Mouse (Mus musculus) neural tube, embryonic 11.5 days (tissue): ENCODE measurements around the gene Spo11. TPM values are rescaled to one million over a fixed set of nuclear protein-coding genes. Genes with fewer than 3 reads are reported as not detected.

Experiments used
- ATAC-seq: fragments of 200-750 bp; cut with Nextera tagmentation; 2 replicates; pipeline ENCODE4 v1.8.0; 2017; ENCODE audit warnings: moderate number of reproducible peaks, mild to moderate bottlenecking, moderate TSS enrichment, moderate library complexity; ENCODE audit not compliant: insufficient read depth, low FRiP score, low TSS enrichment
- DNase-seq: peaks from one replicate; pipeline ENCODE4 v3.0.0-alpha.2; 2015; ENCODE audit warnings: low spot score
- H3K27ac ChIP-seq: fragments of 300-500 bp; sonication (generic); 2 replicates; pipeline ENCODE4 v1.5.1; 2014; ENCODE audit warnings: low read depth, mild to moderate bottlenecking, low read length
- H3K27me3 ChIP-seq: fragments of 300-500 bp; sonication (generic); 2 replicates; pipeline ENCODE4 v1.6.1; 2014; ENCODE audit warnings: mild to moderate bottlenecking, low read length, mixed read lengths; ENCODE audit not compliant: control insufficient read depth, insufficient read depth
- H3K36me3 ChIP-seq: fragments of 300-500 bp; sonication (generic); 2 replicates; pipeline ENCODE4 v1.6.1; 2014; ENCODE audit warnings: mild to moderate bottlenecking, low read length, moderate library complexity, mixed read lengths; ENCODE audit not compliant: control insufficient read depth, insufficient read depth
- H3K4me1 ChIP-seq: fragments of 300-500 bp; sonication (generic); 2 replicates; pipeline ENCODE4 v1.6.1; 2014; ENCODE audit warnings: low read length, mixed read lengths; ENCODE audit not compliant: control insufficient read depth, insufficient read depth
- H3K4me2 ChIP-seq: fragments of 300-500 bp; sonication (generic); 2 replicates; pipeline ENCODE4 v1.6.1; 2014; ENCODE audit warnings: low read depth, mild to moderate bottlenecking, moderate library complexity
- H3K4me3 ChIP-seq: fragments of 300-500 bp; sonication (generic); 2 replicates; pipeline ENCODE4 v1.5.1; 2014; ENCODE audit warnings: low read depth, low read length
- H3K9ac ChIP-seq: fragments of 300-500 bp; sonication (generic); 2 replicates; pipeline ENCODE4 v1.6.1; 2014; ENCODE audit warnings: mild to moderate bottlenecking, low read length
- H3K9me3 ChIP-seq: fragments of 300-500 bp; sonication (generic); 2 replicates; pipeline ENCODE4 v1.6.1; 2016; ENCODE audit warnings: low read length; ENCODE audit not compliant: control insufficient read depth
- WGBS: fragments of 180-500 bp; shearing (Covaris S2); extraction: QIAGEN DNeasy Blood & Tissue Kit; methylation state at CpG from one replicate; pipeline ENCODE4 v1.1.7; 2014; 5-methylcytosine and 5-hydroxymethylcytosine counted together
- polyA plus RNA-seq: library from polyadenylated mRNA; unstranded; fragments of >200 nt; fragmentation: Nextera tagmentation; extraction: Ambion mirVana; gene quantifications from 2 replicates; pipeline ENCODE4 v1.2.1, GENCODE M21; 2014

Spo11 gene
- polyA plus RNA-seq, 1 experiment from 2014 or later: 0.42 TPM

DNA sequence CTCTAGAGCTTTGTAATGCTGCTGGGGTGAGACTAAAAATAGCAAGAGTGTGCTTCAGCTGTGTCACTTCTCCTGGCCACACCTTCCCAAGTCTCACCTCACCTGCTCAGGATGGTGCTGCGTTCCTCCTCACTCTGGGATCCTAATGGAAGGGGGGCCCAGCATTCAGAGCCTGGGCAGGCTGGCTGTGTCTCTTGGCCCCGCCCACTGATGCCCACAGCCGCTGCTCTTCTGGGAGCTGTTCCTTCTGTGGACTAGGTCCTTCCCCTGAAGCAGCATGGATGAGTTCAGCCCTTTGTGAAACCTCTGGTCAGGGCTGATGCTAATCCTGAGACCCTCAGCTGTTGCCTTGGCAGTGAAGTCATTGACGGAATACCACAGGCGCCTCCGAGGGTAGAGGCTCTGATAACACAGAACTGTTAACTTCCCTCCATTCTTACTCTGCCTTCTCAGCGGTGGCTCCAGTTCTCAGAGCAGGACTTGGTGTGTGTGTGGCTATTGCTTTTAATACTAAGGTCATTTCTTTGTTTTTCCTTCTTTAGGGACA, 37.3 kb downstream of the Spo11 start:
- Histone ChIP-seq H3K4me2 (no peak overlapping the region), H3K27ac (no peak overlapping the region), H3K36me3 (peaks cover 24% of the 10 kb centered on the region), H3K4me3 (no peak overlapping the region), H3K27me3 (no peaks in the 10 kb centered on the region), H3K4me1 (peaks cover 6% of the 10 kb centered on the region), H3K9ac (no peak overlapping the region), H3K9me3 (no peaks in the 10 kb centered on the region)
- no peak for DNase-seq
- WGBS: 86% methylated on average over 7 of the region's 7 CpGs
- no peak for ATAC-seq

DNA sequence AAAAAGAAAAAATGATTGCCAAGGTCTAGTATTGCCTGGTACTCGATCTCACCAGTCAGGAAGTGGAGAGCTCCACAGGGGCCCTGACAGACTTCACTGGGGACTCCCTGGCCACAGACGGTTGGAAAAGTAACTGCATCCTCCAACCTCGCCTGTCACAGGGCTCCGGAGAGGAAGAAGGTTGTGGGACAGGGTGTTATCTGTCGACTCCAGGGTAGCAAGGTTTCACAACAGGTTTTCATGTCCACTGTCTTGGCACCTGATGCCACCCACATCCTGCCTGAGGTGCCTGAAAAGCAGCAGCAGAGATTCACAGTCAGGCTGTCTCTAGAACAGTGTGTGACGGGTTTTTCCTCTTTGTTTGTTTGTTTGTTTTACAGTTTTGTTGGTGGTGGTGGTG, 40.4 kb downstream of the Spo11 start:
- DNase-seq: no peak
- peaks cover 11% of the 10 kb centered on the region for H3K4me1 ChIP-seq
- no peak for ATAC-seq
- no peak overlapping the region for H3K4me2 ChIP-seq
- H3K4me3 ChIP-seq: no peak overlapping the region
- H3K9me3 ChIP-seq: no peaks in the 10 kb centered on the region
- WGBS: 39% methylated on average over 6 of the region's 6 CpGs
- H3K36me3 ChIP-seq: peaks cover 7% of the 10 kb centered on the region
- H3K9ac ChIP-seq: no peak overlapping the region
- no peak overlapping the region for H3K27ac ChIP-seq
- H3K27me3 ChIP-seq: peaks cover 8% of the 10 kb centered on the region

DNA sequence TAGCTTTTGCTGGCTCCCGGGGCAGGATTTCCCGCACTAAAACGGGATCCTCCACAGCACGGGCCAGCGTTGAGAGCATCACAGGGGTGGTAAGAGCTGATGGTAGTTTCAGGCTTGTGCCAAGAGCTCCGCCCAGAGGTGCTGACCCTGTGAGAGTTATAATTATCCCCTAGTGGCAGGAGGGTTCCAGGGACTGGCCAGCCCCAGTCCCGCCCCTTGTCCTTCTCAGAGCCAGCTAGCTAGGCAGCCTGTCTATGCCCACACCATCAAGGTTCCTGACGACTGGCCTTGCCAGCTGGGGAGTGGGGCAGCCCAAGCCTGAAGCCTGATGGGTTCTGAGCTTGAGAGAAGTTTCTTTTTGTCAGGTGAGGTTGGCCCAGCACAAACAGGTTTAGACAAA, 41.1 kb downstream of the Spo11 start:
- 16% methylated on average over 8 of the region's 8 CpGs for WGBS
- H3K4me1 ChIP-seq: peaks cover 17% of the 10 kb centered on the region
- DNase-seq (no peak), ATAC-seq (no peak)
- no peak overlapping the region for H3K4me3 ChIP-seq
- no peak overlapping the region for H3K27ac ChIP-seq
- no peak overlapping the region for H3K9ac ChIP-seq
- peaks cover 8% of the 10 kb centered on the region for H3K27me3 ChIP-seq
- no peaks in the 10 kb centered on the region for H3K9me3 ChIP-seq
- peaks cover 4% of the 10 kb centered on the region for H3K36me3 ChIP-seq
- no peak overlapping the region for H3K4me2 ChIP-seq

DNA sequence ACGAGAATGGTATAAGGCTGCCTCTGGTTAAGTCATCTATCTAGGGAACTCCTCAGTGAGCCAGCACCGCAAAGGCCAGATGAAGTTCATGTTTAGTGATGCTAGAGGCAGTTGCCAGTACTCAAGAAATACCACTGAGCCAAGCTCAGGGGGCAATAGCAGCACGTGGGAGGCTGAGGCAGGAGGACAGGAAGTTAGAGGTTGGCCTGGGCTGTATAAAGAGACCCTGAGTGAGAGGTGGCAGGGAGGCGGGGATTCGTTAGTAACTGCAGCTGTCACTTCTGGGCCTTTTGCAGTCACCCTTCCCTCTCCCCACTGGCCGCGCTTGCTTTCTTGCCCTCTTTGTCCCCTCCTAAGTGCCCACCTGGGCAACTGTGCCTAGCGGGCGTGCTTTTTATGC, 41.8 kb downstream of the Spo11 start:
- Histone ChIP-seq H3K9ac (peak overlapping the region; percentile 35), H3K27ac (no peak overlapping the region), H3K4me1 (peaks cover 24% of the 10 kb centered on the region), H3K36me3 (peaks cover 4% of the 10 kb centered on the region), H3K4me3 (peak overlapping the region; percentile 31), H3K27me3 (peaks cover 8% of the 10 kb centered on the region), H3K4me2 (peak overlapping the region; percentile 78), H3K9me3 (no peaks in the 10 kb centered on the region)
- 14% methylated on average over 9 of the region's 9 CpGs for WGBS
- ATAC-seq (no peak; the same call in 1 of the 2 replicates), DNase-seq (no peak)

DNA sequence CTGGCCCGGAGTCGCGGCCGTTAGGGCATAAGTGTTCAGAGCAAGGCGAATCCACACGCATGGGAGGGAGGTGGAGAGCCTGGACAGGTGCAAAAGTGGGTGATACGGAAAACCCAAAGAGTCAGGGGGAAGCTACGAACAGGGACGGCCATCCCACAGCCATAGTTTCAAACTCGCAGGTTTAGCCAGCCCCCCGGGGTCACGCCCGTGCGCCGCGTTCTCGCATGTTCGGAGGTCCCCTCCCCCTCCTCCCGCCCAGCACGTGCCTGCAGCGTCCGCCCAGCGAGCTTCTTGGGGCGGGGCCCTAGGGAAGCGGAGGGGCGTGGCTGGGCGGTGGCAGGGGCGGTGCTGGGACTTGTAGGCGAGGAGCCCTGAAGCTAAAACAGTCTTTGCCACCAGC, 42.3 kb downstream of the Spo11 start:
- H3K4me2 ChIP-seq: peak overlapping the region; percentile 78
- peaks cover under 1% of the 10 kb centered on the region for H3K36me3 ChIP-seq
- no peak overlapping the region for H3K27ac ChIP-seq
- peaks cover 28% of the 10 kb centered on the region for H3K4me1 ChIP-seq
- WGBS: under 1% methylated on average over 27 of the region's 29 CpGs
- ATAC-seq (peak; percentile 69), DNase-seq (peak; percentile 91)
- H3K4me3 ChIP-seq: peak overlapping the region; percentile 31
- peaks cover 8% of the 10 kb centered on the region for H3K27me3 ChIP-seq
- peak overlapping the region; percentile 35 for H3K9ac ChIP-seq
- no peaks in the 10 kb centered on the region for H3K9me3 ChIP-seq

DNA sequence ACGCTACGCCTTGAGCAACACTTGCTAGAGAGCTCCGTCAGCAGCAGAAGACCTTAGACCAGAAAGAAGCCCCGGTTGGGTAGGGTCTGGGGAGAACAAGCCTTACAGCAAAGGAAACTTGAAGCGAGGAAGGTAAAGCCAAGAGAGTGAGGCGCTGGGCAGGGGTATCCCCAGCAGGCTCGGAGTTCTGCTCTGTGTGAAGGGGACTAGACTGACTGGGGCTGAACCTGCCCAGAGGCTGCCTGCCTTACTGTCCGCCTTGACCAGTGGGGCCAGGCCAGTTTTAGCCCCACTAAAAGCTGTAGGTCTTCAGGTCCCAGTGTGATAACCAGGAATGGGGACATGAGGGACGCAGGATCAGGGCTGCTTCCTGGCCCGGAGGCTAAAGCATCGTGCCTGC, 42.9 kb downstream of the Spo11 start, which contains the start of gene Rbm38:
Gene Rbm38 (plus strand): TSS at position 69 of the 400 bp plus-strand sequence.
- no peaks in the 10 kb centered on the region for H3K9me3 ChIP-seq
- H3K9ac ChIP-seq: peak within 1 kb of the TSS; percentile 35
- ATAC-seq (no peak), DNase-seq (no peak)
- peak within 1 kb of the TSS; percentile 85 for H3K4me3 ChIP-seq
- H3K36me3 ChIP-seq: no peaks in the 10 kb centered on the region; the same call in 1 of the 2 replicates
- H3K27ac ChIP-seq: no peak within 1 kb of the TSS
- WGBS: 27% methylated on average over 11 of the region's 11 CpGs
- peaks cover 33% of the 10 kb centered on the region for H3K4me1 ChIP-seq
- H3K27me3 ChIP-seq: peaks cover 8% of the 10 kb centered on the region
- peak within 1 kb of the TSS; percentile 86 for H3K4me2 ChIP-seq

DNA sequence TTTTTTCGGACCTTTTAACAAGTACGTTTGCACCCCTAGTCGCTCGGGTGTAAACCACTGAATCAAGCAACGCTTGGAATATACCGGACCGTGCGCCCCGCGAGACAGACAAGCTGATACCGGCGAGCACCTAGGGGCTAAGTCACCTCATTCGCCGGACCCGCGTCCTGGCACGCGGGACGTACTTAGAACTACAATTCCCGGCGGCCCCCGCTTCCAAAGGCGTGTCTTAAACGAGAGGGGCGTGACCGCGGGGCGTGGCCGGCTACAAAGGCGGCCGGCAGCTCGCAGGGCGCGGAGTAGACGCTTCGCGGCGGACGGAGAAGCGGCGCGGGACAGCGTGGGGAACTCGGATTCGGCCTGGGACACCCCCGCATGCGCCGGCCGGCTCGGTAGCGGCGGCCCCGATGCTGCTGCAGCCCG, 44.1 kb downstream of the Spo11 start:
- H3K27ac ChIP-seq: peak overlapping the region; percentile 73
- peaks cover 37% of the 10 kb centered on the region for H3K4me1 ChIP-seq
- H3K36me3 ChIP-seq: no peaks in the 10 kb centered on the region; the same call in 1 of the 2 replicates
- H3K4me3 ChIP-seq: peak overlapping the region; percentile 85
- peak overlapping the region; percentile 86 for H3K4me2 ChIP-seq
- H3K9ac ChIP-seq: peak overlapping the region; percentile 85
- peak; percentile 81 for ATAC-seq
- DNase-seq: peak; percentile 95
- no peaks in the 10 kb centered on the region for H3K9me3 ChIP-seq
- H3K27me3 ChIP-seq: peaks cover 8% of the 10 kb centered on the region
- WGBS: under 1% methylated on average over 46 of the region's 54 CpGs

DNA sequence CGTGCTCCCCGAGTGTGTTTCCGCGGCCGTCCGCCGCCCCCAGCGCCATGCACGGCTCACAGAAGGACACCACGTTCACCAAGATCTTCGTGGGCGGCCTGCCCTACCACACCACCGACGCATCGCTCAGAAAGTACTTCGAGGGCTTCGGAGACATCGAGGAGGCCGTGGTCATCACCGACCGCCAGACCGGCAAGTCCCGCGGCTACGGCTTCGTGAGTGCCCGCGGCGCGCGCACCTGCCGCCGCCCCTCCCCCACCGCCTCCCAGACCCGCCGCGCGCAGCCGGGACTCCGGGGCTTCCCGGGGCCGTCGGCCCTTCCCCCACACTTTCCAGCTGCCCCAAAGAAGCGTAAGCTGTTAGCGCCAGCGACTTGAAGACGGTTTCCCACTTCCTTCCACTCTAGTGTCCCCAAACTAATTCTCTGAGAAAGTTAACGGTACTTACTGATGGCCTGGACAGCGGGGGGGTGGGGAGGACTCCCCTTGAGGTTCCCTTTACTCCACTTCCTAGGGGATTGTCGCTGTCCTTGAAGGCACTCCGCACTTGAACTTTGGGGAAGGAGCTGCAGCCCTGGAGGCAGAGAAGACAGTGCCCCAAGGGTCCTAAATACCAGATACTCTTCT, 44.7 kb downstream of the Spo11 start:
- peak; percentile 80 for DNase-seq
- Histone ChIP-seq H3K27ac (peak overlapping the region; percentile 73), H3K27me3 (peaks cover 8% of the 10 kb centered on the region), H3K9me3 (no peaks in the 10 kb centered on the region), H3K9ac (peak overlapping the region; percentile 85), H3K36me3 (no peaks in the 10 kb centered on the region; the same call in 1 of the 2 replicates), H3K4me3 (peak overlapping the region; percentile 85), H3K4me2 (peak overlapping the region; percentile 86), H3K4me1 (peaks cover 39% of the 10 kb centered on the region)
- peak; percentile 42 for ATAC-seq
- under 1% methylated on average over 43 of the region's 51 CpGs for WGBS

DNA sequence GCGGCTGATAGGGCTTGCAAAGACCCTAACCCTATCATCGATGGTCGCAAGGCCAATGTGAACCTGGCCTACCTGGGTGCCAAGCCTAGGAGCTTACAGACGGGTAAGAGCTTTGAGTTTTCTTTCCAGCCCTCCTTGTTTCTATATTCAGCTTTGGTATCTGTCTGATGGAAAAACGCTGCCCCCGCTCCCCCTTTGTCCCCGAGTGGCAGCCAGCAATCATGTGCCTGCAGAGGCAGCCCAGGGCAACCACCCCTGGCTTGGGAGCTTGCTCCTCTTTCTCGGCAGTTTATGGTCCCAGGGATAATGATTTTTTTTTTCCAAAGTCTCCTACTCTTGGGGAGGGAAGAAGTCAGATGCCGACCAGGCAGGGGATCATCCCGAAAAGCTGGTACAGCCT, 45.3 kb downstream of the Spo11 start:
- Histone ChIP-seq H3K27me3 (peaks cover 8% of the 10 kb centered on the region), H3K27ac (no peak overlapping the region), H3K36me3 (peaks cover 1% of the 10 kb centered on the region), H3K4me1 (peaks cover 39% of the 10 kb centered on the region), H3K9me3 (no peaks in the 10 kb centered on the region), H3K9ac (peak overlapping the region; percentile 85), H3K4me3 (peak overlapping the region; percentile 85), H3K4me2 (peak overlapping the region; percentile 86)
- WGBS: 26% methylated on average over 10 of the region's 10 CpGs
- ATAC-seq: no peak
- no peak for DNase-seq
